Mouse (Mus musculus) G1E-ER4 (cell line): ENCODE results near the gene Trp73. TPM values are rescaled to one million over a fixed set of nuclear protein-coding genes. Genes with fewer than 3 reads are reported as not detected.

Source experiments
- GATA1 ChIP-seq: IDR thresholded peaks from one replicate; pipeline ENCODE4 v1.8.0; 2012; ENCODE audit warnings: low read length, inconsistent platforms
- polyA plus RNA-seq: library from polyadenylated mRNA; stranded (reverse); fragments of >175 nt; gene quantifications from 2 replicates; pipeline ENCODE4 v1.2.3, GENCODE M21; 2012

The Trp73 gene
- polyA plus RNA-seq, 1 experiment, result not detected

DNA sequence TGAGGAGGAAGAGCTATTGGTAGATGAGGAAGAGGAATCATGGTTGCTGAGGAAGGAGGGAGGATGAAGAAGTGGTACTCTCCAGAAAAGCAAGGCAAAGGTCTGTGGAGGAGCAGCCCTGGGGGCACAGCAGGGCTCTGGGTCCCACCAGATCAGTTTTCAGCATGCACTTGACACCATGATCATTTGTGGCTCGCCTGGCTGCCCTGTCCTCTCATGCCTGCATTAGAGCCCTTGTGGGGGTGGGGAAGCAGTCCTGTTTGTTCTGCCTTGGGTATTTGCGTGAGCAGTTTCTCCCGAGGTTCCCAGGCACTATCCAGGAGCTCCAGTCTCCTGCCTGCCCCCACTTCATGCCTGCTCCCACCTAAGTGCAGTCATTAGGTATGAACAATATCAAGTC lies 102.9 kb downstream of the Trp73 start:
- TF ChIP-seq GATA1, result no peak

DNA sequence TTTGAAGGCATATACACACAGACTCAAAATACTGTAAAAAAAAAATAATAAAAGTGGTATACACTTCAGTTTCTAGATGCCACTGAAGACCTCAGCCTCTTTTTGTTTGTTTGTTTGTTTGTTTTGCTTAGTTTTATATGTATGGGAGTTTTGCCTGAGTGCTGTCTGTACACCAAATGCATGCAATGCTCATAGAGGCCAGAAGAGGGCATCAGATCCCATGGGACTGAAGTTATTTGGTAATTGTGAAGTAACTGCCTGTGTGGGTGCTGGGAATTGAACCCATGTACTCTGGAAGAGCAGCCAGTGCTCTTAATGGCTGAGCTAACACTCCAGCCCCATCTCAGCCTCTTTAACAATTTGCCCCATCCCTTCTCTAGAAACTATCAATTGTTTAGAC lies 111.4 kb downstream of the Trp73 start:
- no peak for TF ChIP-seq GATA1

DNA sequence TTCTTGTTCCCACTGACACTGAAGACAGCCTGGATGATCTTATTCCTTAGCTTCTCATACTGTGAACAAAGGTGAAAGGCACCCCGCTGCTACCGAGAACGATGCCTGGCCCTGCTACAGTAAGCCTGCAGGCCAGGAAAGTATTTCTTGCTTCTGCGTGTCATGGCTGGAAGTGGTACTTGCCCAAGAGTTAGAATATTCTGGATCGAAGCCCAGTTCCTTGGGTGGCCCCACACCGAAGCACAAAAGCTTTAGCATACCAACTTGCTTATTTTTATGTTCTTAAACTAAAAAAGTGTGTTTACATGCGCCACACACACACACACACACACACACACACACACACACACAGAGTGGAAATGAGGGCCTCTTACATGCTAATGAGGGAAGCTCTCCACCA lies 111.9 kb downstream of the Trp73 start:
- TF ChIP-seq GATA1, result no peak

DNA sequence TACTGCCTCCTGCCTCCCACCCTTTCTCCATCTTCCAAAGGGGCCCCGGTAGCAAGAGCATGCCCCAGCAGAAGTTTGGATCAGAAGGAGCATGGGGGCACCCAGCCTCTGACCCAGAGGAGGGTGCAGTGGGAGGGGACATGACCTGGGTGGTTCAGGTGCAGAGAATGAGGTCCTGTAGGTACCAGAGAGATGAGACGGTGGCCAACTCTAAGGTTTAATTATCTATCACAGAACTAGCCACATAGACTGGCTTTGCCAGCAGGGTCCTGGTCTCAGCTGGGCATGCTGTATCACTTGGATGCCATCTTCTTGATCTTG lies 113.6 kb downstream of the Trp73 start:
- TF ChIP-seq GATA1, result no peak

DNA sequence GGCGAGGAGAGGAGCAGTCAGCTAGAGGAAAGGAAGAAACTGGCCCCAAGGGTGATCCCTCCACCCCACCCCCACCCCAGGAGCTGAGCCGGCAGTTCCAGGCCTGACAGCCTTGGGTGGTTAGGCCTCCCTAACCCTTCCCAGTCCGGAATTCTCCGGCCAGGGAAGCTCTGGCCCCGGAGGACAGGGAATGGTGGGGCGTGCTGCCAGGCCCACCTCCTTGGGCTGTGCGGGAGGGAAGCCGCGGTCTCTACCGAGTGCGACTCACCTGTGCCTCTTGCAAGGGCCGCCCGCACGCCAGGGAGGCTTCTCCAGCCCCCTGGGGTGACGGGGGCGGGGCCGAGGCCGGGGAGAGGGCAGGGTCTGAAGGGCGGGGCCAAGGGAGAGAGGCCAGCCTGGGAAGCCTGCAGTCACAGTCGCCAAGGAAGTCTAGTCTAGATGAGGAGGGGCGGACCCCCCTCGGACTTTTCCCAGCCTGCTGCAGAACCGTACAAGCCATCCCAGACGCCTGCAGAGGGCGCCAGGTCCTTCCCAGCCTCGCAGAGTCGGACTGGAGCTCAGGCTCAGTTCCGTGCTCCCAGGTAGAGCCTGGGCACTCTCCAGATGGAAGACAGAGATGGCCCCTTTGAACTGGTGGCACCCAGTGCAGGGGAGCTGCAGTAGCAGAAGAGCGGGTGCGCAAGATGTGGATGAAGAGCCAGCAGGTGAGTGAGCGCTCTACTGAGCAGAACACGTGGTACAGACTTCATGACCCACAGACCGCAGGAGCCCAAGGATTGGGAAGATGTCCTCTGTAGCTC lies 114.2 kb downstream of the Trp73 start, which contains the start of gene Smim1:
Smim1 (minus strand) TSS at position 590 of the 800 bp plus-strand sequence.
- no peak for TF ChIP-seq GATA1

DNA sequence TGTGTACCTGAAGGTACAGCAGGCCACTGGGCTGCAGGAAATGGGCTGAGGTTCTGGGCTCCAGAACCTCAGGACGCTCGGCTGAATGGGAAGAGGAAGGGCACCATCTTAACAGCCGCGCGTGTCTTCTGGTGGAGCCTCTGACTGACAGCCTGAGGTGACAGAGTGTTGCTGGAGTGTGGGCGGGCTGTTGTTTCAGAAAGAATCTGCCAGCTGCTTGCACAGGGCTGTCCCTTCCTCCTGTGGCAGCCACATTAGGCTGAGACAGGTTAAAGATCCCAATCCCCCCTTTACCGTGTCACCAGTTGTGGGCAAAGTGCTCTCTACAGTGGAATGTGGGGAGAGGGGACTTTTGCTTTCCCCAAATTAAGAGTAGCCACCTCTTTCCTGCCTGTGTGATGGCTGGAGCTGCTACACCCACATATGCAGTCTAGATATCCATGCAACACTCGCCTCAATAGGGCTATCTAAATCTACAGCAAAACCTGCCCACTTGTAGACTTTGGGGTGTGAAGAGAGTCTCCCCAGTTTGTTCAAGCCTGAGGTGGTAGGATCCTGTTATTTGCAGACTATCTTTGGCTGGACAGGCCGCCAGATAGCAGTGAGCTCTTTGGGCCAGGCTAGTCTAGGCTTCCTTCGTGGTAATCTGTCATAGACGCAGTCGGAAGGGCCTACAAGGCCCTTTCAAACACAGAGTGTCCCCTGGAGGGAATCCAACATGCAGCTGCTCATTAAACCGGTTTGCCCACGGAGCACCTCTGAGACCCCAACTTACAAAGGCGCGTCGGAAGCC lies 115.1 kb downstream of the Trp73 start:
- TF ChIP-seq GATA1, result no peak

DNA sequence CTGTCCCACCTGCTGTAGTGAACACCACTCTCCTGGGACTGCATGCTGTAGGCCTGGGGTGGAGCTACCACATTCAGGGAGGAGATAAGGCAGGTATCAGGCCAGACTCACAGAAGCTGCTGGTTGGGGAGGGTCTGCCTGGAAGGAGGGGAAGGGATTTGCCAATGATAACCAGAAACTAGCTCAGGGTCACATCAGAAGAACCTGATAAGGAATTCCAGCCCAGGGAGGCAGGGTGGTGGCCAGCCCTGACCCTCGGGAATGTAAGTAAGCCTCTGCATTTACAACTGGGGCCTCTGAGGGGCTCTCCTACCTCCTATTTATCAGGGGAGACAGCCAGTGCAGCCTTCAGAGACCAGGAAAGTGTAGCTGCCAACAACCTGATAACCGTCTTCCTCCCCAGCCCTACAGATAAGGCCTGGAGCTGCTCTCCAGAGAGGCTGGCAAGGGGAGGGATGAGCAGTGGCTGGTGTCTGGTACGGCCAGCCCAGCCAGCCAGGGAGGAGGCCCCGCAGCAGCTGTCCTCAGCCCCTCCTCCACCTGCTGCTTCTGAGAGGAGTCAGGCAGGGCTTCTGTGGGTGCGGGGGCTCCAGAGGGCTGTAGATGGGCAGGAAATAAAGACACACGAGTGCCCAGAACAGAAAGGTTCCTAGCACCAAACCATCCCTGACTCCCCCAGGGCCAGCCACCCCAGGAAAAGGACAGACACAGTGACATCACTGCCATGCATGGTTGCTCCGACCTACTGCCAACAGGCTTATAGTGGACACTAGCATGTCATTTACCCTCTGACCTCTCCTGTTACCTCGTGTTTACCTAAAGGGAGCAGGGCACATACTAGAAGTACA lies 116.0 kb downstream of the Trp73 start:
- TF ChIP-seq GATA1, result peak; percentile 84

DNA sequence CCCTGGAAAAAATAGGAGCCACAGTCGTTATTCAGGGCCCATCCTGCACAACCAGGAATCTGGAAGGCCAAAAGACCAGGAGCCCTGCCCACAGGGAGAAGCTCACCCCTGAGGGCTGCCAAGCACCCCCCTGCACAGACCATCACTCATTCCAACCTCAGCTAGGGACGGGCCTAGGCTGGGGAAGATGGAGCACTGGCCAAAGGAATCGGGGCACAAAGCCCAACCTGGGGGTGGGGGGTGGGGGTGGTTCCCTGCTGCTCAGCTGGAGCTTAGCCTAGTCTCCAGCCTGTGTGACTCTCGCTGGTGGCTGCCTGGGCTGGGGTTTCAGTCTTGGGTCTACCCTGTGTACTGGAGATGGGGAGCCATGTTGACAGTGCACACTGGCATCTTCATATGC lies 117.2 kb downstream of the Trp73 start:
- no peak for TF ChIP-seq GATA1

DNA sequence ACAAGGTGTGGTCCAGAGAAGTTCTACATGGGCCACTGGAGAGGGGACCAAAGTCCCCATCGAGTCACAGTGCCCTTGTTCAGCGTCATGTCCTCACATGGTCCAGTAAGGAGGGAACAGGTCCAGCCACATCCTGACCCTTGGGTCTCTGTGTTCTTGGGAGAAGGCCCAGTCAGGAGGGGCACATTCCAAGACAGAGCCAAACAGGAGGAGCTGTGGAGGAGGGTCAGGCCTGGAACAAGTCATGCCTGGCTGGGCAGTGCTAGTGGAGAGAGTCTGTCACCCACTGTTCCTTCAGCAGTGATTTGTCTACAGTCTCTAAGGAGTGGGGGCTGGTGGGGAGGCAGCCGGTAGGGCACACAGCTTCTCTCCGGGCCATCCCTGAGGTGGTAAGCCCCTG lies 117.6 kb downstream of the Trp73 start:
- TF ChIP-seq GATA1, result no peak

DNA sequence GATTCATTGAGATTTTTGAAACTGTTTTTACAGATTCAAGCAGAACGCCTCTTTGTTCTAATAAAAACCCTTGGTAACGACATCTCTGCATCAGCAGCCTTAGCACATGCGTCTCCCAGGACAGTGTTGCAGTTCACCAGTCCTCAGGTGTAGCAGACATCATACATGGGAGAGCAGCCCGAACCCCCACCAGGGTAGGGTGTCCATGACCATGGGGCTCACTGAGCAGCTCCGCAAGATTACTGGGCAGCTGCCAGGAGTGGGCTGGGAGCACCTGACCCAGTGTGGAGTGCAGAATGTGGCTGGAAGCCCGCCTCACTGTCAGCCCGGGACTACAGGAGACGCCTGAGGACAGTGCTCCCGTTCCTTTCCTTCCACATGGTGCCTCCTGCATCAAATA lies 118.6 kb downstream of the Trp73 start:
- no peak for TF ChIP-seq GATA1

DNA sequence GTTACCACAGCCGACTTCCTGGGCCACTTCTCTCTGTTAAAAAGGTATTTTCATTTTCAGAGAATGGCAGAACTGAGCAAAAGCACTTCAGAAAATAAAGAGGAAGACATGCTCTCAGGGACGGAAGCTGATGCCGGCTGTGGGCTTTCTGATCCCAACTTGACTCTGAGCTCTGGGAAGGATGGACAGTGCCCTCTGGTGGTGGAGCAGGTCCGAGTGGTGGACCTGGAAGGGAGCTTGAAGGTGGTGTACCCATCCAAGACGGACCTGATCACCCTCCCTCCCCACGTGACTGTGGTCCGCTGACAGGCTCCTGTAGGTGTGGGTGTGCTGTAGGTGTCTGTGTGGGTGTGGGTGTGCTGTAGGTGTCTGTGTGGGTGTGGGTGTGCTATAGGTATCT lies 120.4 kb downstream of the Trp73 start:
- TF ChIP-seq GATA1, result no peak

DNA sequence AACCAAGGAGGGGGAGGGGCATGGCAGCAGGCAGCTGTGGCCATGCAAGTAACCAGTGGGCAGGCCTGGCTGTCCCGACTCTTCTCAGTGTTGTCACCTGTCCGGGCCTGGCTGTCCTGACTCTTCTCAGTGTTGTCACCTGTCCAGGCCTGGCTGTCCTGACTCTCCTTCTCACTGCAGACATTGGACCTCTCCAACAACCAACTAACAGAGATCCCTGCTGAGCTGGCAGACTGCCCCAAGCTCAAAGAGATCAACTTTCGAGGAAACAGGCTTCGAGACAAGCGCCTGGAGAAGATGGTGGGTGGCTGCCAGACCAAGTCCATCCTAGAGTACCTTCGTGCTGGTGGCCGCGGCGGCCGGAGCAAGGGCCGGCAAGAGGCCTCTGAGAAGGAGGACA lies 124.5 kb downstream of the Trp73 start:
- TF ChIP-seq GATA1, result no peak

DNA sequence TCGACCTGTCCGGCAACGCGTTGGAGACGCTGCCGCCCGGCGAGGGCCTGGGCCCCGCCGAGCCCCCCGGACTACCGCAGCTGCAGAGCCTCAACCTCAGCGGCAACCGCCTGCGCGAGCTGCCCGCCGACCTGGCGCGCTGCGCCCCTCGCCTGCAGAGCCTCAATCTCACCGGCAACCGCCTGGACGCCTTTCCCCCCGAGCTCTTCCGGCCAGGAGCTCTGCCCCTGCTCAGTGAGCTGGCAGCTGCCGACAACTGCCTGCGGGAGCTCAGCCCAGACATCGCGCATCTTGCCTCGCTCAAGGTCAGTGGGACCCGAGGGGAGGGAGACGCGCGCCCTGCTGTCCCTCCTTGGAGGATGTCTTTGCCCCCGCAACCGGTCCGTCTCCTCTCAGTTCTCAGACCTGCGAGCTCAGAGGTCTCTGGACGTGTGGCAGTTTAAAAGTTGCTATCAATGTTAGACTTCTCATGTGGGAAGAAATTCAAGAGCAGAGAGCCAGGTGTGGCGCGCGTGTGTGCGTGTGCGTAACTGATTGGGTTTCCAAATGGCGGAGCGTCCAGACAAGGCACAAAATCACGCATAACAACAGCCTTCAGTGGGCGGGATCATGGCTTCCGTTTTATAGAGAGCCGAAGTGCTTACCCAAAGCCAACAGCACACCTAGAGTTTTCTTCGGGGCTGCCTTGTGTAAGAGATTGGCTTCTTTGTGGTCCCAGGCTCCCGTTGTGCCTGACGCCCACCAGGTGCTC lies 127.7 kb downstream of the Trp73 start:
- no peak for TF ChIP-seq GATA1

DNA sequence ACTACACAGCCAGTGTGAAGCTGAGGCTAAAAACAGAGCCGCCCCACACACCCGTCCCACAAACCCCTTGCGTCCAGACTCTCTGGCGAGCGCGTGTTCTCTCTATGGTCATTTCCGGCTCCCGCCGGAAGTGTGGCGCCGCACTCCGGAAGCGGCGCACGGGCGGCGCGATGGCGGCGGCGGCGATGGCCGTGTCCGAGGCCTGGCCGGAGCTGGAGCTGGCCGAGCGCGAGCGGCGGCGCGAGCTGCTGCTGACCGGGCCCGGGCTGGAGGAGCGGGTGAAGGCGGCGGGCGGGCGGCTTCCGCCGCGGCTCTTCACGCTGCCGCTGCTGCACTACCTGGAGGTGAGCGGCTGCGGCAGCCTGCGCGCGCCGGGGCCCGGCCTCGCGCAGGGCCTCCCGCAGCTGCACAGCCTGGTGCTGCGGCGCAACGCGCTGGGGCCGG lies 128.3 kb downstream of the Trp73 start, which contains the start of gene Lrrc47:
Lrrc47 (plus strand) TSS at position 86 of the 444 bp plus-strand sequence.
- TF ChIP-seq GATA1, result no peak
